Mouse (Mus musculus): ENCODE measurements around the gene Hrh1.

The Hrh1 gene

DNA sequence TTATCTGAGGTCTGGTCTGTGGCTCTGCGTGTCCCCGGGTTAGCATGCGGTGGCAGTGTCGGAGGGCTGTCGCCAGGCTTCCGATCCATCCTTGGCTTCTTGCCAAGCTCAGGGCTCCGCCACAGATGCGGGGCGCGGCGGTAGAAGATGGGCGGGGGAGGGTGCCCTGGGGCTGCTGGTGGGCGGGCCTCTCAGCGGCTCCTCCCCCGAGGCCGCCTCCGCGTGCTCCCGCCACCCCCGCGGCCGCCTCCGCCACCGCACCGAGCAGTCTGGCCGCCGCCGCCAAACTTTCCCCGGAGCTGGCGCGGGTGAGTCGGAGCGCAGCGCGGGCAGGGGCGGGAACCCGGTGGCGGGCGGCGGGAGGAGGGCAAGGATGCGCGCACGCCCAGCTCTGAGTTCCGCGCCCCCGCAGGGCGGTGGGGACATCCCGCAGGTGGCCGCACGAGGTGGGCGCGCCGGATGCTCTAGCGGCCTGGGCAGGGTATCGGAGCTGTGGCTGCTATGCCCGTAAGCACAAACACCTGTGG lies at the start of gene Hrh1:
TSS of gene Hrh1 (plus strand) at position 246 of the 527 bp plus-strand sequence.
- 0 out of 2 replicates have a peak, but pooled peaks have one; percentile 15 for ATAC-seq (ENCODE audit: insufficient number of reproducible peaks, low FRiP score, low TSS enrichment)

DNA sequence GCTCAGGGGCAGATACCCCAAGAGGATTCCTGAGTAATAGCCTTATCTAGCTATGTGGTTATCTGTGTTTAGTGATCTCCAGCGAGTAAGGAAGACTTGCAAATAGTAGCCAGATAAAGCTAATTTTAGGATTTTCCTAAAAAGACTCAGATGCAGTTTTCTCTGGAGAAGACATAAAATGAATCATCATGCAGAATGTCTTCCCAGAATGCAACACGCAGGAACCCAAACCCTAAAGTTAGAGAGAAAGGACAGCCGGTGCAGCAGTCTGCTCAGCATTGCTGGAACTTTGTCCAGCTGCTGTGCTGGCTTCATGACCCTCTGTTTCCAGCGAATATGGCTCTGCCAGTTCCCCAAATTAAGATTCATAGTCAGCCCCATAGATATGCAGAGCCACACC lies 43.1 kb upstream of the Hrh1 start:
- ATAC-seq (ENCODE audit: insufficient number of reproducible peaks, low FRiP score, low TSS enrichment) = no peak

DNA sequence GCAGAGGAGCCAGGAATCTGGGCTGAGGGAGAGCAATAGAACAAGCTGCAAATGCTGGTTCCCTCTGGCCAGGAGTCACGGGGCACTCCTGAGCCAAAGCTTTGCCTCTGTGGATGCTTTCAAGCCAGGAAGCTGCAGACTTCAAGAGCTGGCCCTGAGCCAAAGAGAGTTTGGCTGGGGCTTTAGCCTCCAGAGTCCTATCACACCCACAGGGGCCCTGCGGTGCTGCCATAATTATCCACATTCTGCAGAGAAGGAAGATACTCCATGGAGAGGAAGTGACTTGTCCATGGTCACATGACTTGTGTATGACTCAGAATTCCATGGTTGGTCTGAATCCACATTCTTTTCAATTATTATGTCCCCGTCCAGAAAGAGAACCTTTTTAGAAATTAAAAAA lies 39.6 kb upstream of the Hrh1 start:
- ATAC-seq (ENCODE audit: insufficient number of reproducible peaks, low FRiP score, low TSS enrichment) = no peak

DNA sequence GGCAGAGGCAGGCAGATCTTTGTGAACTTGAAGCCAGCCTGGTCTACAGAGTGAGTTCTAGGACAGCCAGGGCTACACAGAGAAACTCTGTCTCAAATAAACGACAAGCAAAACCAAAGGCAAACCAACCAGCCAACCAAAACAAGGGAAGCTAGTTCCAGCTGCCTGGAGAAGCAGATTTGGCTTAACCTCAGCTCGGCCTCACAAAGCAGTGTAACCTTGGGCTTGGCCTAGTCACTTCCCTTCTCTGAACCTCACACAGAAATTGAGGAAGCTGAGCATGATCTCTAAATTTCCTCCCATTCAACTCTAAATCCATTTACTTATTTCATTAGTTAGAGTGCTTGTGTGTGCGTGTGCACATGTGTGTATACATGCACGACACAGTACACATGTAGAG lies 35.4 kb upstream of the Hrh1 start:
- no peak for ATAC-seq (ENCODE audit: insufficient number of reproducible peaks, low FRiP score, low TSS enrichment)

DNA sequence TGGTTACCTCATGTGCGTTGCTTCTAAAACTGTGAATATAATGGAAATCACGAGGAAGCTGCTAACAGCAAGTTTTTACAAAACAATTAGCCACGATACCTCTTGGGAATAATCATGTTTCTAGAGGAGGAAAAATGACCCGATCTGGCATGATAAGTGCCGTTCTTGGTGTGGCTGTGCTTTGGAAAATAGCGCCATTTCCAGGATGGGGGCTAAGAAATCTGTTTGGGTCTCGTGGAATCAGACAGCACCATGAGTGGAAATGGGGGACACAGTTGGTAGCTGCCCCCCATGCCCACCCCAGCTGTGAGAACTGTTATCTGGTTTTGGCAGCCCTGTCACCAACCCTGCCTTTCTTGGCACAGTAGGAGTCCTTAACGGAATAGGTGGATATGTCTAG lies 34.0 kb upstream of the Hrh1 start:
- ATAC-seq (ENCODE audit: insufficient number of reproducible peaks, low FRiP score, low TSS enrichment) = no peak

DNA sequence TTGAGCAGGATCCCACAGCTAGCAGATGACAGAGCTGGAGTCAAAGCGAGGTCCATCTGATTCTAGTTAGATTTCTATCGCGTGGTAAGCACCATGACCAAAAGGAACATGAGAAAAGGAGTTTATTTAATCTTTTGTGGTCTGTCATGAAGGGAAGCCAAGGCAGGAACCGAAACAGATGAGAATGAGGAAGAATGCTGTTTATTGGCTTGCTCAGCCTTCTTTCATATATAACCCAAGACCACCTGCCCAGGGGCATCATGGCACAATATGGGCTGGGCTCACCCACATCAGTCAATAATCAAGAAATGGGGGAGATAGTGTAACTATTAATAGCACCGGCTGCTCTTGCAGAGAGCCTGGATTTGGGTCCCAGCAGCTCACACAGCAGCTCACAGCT lies 33.0 kb upstream of the Hrh1 start:
- no peak for ATAC-seq (ENCODE audit: insufficient number of reproducible peaks, low FRiP score, low TSS enrichment)

DNA sequence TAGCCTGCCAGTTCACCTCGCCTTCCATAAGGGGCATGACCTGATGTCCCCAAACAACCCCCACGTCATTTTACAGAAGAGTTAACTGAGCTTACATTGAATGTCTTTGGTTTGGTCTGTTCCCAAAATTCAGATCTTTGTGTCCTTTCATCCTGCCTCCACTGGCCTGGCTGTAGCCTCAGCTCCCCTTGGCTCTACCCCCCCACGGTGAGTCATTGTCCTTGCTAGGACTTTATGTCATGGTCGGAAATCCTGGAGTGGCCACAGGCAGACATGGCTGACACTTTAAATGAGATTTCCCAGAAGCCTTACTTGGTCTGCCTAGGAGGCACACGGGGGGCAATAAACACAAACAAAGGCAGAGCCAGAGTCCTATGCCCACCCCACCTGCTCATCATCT lies 31.5 kb upstream of the Hrh1 start:
- ATAC-seq (ENCODE audit: insufficient number of reproducible peaks, low FRiP score, low TSS enrichment) = no peak

DNA sequence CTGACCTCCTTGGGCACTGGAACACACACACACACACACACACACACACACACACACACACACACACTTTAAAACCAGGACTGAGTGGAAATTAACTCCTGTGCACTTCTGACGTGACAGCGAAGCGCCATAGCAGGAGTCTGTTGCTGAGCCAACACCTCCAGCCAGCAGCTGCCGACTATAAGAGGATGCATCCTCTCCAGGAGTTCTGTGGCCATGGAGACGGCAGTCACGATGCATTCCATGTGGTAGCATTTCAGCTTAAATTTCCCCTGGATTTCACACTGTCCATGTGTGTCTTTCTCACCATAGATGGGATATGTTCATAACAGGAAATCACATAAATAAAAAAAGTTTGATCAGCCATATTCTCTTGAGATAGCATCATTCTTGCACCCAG lies 30.1 kb upstream of the Hrh1 start:
- no peak for ATAC-seq (ENCODE audit: insufficient number of reproducible peaks, low FRiP score, low TSS enrichment)

DNA sequence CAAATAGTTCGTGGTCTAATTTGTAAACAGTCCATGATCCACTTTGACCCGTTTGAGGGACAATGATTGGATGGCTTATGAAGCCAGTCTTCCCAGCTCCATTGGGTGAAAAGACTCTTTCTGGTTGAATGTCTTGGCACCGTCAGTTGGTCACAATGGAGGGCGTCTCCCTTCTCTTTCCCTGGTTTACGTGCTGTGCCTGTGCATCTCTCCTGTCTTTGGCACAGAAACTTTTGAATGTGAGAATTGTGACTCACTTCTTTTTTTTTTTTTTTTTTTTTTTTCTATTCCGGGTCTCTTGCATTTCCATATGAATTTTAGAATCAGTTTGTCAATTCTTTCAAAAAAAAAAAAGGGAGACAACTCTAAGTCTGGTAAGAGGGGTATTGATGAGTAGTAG lies 29.5 kb upstream of the Hrh1 start:
- ATAC-seq (ENCODE audit: insufficient number of reproducible peaks, low FRiP score, low TSS enrichment) = no peak

DNA sequence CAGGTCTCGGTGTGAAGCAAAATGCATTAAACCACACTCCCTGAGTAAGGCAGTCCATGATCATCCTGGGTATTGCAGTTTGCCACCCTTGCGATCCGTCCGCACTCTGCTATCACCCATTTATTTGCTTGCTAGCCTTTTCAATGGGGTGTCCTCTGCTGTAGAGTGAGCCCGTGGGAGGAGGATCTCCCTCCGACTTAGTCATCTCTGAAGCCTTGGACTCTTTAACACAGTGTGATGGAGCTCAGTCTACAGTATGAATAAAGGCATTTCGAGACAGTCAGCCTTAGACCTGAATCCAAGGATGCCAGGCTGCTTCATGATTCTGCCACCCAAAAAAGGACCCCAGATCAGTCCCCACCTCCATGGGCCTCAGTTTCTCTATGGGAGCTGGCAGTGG lies 25.0 kb upstream of the Hrh1 start:
- ATAC-seq (ENCODE audit: insufficient number of reproducible peaks, low FRiP score, low TSS enrichment) = no peak

DNA sequence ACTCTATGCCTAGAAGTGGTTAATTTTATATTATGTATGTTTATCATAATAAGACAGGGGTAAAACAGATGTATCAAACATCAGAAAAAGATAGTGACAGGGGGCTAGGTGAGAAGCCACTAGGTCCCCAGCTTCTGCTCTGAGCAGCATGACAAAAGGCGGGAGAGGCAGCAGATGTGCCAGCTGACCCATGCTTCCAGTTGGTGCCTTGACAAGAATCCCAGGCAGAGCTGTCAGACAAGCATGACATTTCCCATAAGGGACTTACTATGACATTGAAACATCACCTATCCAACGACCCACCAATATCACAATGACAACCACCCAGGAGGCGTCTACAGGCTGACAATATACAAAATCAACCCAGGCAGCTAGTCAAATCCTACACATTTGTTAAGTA lies 16.9 kb upstream of the Hrh1 start:
- ATAC-seq (ENCODE audit: insufficient number of reproducible peaks, low FRiP score, low TSS enrichment) = no peak

DNA sequence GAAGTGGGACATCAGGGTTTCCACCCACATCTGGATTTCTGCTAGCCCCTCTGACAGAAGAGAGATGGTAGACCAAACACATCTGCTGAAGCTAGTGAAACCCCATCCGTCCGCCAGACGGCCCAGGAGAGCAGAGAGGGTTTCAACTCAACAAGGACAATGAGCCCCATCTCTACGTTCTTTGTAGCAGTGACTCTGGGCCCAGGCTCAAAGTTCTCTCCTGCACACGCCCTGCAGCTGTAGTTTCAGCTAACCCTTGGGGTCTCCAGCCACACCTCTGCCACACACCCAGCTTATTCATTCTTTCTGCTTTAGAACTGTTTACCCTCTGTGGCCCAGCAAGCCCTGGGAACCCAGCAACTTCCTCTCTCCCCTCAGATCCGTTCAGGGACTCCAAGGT lies 10.4 kb upstream of the Hrh1 start:
- ATAC-seq (ENCODE audit: insufficient number of reproducible peaks, low FRiP score, low TSS enrichment) = no peak

DNA sequence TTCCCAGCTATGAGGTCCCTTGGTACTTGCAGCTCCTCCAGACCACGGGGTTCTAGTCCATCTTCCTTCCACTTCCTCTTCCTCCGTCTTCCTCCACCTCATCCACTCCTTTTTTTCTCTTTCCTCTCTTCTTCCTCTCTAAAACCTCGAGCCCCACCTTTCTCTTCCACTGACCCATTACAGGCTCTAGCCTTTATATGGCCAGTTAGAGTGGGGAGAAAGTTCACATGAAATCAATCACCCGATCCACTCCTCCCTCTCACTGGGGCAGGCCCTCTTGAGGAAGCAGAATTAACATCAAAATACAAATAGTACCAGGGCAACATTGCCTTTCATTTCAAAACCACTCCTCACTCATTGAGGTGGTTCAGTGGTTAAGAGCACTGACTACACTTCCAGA lies 9.9 kb upstream of the Hrh1 start:
- no peak for ATAC-seq (ENCODE audit: insufficient number of reproducible peaks, low FRiP score, low TSS enrichment)

DNA sequence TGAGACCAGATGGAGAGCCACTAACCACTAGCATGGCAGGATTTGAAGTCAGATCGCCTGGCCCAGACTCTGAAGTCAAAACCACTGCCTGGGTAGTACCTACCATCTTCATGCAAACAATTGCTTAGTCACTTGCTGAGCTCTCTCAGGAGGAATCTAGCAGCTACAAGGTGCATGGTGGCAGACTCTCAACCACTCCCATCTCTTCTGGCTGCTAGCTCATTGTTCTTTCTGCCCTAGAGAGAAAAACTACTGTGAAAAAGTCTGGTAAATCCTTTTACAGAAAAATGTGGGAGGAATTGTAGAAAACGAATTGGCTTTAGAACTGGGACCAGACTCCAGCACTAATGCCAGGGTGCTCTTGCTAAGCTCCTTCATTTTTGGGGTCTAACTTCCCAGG lies 7.6 kb upstream of the Hrh1 start:
- no peak for ATAC-seq (ENCODE audit: insufficient number of reproducible peaks, low FRiP score, low TSS enrichment)

DNA sequence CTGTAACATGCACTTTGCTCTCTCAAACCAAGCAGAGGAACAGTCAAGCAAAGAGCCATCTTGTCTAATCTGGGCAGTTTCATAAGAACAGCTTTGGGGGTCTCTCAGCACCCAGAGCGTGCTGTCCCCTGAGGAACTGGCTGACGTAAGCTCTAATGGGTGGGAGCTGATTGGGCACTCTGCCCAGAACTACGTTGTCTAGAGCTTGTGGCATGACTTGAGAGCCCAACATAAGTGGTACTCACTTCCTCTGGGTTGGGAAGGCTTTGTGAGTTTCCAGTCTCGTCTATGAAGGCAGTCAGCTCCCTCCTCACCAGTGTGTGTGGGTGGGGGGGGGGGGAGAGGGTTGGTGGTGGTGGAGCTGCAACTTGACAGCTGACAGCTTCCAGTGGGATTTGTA lies 2.8 kb upstream of the Hrh1 start:
- ATAC-seq (ENCODE audit: insufficient number of reproducible peaks, low FRiP score, low TSS enrichment) = no peak

DNA sequence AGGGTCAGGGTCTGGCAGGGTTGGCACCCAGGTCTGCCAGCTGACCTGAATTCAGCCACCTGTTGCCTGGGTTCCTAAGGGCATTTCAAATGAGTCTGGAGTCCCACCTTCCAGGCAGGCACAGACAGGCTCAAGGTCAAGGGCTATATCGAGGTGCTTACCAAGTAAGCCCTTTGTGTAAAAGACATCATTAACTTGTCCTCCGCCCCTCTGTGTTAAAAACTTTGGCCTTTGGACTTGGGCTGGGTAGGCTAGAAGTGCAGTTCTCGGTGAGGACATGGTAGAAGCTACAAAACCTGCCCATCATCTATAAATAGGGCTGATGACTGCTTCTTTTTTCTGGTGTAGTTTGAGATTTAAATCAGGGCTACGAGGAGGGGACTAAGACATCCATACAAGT lies 1.1 kb upstream of the Hrh1 start:
- ATAC-seq (ENCODE audit: insufficient number of reproducible peaks, low FRiP score, low TSS enrichment) = no peak

DNA sequence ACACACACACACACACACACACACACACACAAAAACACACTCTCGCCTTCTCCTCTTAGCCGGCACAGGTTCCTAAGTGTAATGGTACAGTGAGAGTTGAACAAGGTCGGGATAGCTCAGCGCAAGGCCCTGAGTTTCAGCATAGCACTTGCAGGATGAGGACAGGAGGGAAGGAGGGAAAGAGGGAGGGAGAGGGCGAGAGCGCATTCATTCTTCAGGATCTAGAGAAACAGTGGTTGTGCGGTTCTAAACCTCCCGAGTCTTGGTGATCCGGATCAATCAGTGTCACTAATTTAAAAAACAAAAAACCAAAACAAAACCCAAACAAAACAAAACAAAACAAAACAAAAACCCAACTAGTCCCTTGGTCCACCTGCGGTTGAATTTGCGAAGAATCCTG lies 456 bp upstream of the Hrh1 start:
- ATAC-seq (ENCODE audit: insufficient number of reproducible peaks, low FRiP score, low TSS enrichment) = no peak

DNA sequence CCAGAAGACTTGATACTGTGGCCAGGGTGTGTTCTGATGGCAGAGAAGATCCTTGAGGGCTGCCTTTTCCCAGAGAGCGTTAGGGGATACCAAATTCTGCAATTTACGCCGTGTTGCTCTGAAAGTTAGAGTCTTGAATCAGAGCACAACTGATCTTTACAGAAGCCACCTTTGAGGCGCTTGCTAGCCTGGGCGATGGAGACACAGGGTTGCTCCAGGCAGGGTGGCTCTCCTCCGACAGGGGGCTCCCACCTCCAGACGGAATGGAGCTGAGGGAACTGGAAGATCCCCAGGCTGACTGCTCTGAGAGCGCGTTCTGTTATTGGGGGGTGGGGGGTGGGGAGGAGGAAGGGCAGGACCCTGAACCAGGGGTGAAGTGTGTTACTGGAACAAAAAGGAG lies 890 bp downstream of the Hrh1 start:
- no peak for ATAC-seq (ENCODE audit: insufficient number of reproducible peaks, low FRiP score, low TSS enrichment)

DNA sequence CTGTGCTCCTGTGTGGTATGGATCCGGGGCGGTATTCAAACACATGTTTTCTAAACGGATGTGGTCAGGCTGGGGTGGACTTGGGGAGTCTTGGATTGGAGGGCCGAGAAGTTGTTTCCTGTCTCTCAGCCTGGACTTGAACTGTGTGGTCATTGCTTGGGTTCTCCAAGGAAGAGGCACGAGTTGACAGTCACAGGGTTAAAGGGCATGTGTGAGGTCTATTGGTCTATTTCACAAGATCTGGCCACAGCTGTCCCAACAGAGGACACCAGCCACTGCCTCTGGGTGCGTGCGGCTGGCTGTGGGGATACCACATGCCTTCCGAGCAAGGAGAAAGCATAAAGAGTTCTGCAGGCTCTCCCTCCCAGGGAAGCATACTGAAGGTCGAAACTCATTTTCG lies 2.7 kb downstream of the Hrh1 start:
- ATAC-seq (ENCODE audit: insufficient number of reproducible peaks, low FRiP score, low TSS enrichment) = no peak

DNA sequence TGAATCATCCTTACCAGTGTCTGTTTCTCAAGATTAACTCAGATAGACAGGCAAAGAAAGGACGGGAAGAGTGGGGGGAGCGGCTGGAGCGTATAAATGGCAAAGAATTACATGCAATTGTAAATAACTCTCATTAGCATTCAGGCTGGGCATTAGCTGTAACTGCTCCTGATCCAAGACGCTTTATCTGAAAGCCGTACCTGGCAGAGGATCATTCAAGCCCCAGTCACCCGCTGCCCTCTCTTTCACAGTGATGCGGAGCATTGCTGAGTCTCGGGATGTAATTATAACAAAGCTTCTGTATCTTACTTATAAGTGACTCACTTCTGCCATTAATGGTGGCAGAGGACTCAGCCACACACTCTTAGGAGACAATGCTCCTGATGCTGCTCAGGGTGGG lies 3.1 kb downstream of the Hrh1 start:
- no peak for ATAC-seq (ENCODE audit: insufficient number of reproducible peaks, low FRiP score, low TSS enrichment)

DNA sequence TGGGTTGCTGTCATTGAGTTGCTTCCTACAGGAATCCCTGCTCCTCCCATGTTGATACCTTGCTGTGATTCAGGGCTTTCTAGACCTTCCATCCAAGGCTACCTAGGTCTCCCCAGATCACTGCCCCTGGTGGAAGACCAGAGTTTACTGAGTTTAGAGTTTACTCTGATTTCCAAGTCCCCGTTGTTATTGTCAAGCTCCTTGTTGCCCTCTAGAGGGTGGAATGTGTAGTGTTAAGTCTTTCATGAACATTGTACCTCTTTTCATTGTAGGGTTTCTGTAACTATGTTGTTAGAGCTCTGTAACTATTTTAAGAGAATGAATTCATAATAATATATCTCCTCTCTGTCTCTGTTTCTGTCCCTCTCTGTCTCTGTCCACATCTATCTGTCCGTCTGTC lies 4.4 kb downstream of the Hrh1 start:
- ATAC-seq (ENCODE audit: insufficient number of reproducible peaks, low FRiP score, low TSS enrichment) = no peak

DNA sequence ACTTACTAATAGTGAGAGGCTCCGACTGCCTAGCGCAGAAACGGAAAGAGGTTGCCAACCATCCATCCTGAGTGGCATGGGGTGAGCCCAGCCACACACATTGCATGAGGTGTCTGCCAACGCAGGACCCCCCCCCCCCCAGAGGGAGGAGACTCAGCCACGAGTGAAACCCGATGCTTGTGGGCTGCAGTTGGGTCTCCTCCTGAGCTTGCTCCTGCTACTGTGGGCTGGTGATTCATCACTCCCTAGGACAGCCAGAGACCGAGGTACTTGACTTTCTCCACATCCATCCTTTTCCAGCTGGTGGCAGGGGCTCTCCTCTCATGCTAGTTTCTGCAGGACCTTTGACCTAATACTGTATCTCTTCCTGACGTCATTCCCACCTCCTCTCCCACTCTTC lies 5.9 kb downstream of the Hrh1 start:
- no peak for ATAC-seq (ENCODE audit: insufficient number of reproducible peaks, low FRiP score, low TSS enrichment)

DNA sequence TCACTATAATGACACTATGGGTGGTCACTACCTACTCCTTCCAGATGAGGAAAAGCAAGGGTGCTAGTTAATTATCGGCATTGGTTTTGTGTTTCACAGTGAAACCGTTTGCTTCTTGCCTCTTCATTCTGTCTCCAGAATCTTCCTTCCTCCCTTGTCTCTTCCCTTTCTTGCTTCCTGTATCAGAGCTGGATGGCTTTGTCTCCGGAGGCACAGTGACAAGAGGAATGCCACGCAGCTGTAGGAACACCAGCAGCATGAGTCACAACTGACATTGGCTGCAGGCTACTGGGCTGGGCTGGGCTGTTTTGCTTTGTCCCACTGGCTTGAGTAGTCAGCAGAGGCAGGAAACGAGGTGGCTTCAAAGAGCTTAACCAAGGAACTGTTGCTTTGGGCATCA lies 6.4 kb downstream of the Hrh1 start:
- ATAC-seq (ENCODE audit: insufficient number of reproducible peaks, low FRiP score, low TSS enrichment) = no peak
